Mouse (Mus musculus) hindbrain, embryonic 11.5 days (tissue): ENCODE results near the gene Cntn4. TPM values are rescaled to one million over a fixed set of nuclear protein-coding genes. Genes with fewer than 3 reads are reported as not detected.

ENCODE experiments used
- ATAC-seq: fragments of 200-750 bp; cut with Nextera tagmentation; 2 replicates; pipeline ENCODE4 v1.8.0; 2017; ENCODE audit warnings: mild to moderate bottlenecking, moderate TSS enrichment, moderate library complexity; ENCODE audit not compliant: low FRiP score
- DNase-seq: peaks from one replicate; pipeline ENCODE4 v3.0.0-alpha.2; 2015; ENCODE audit warnings: low spot score
- H3K27ac ChIP-seq: fragments of 300-500 bp; sonication (generic); 2 replicates; pipeline ENCODE4 v1.5.1; 2014; ENCODE audit warnings: mild to moderate bottlenecking, low read depth, low read length
- H3K27me3 ChIP-seq: fragments of 300-500 bp; sonication (generic); 2 replicates; pipeline ENCODE4 v1.6.1; 2014; ENCODE audit warnings: mild to moderate bottlenecking, low read length, moderate library complexity, mixed read lengths; ENCODE audit not compliant: control insufficient read depth, insufficient read depth
- H3K36me3 ChIP-seq: fragments of 300-500 bp; sonication (generic); 2 replicates; pipeline ENCODE4 v1.6.1; 2014; ENCODE audit warnings: mild to moderate bottlenecking, low read length, moderate library complexity, mixed read lengths; ENCODE audit not compliant: control insufficient read depth, insufficient read depth
- H3K4me1 ChIP-seq: fragments of 300-500 bp; sonication (generic); replicated peaks from 2 replicates; pipeline ENCODE4 v1.6.1; 2014; ENCODE audit warnings: low read length, mixed read lengths; ENCODE audit not compliant: control insufficient read depth, insufficient read depth
- H3K4me2 ChIP-seq: fragments of 300-500 bp; sonication (generic); replicated peaks from 2 replicates; pipeline ENCODE4 v1.6.1; 2014; ENCODE audit warnings: mild to moderate bottlenecking, low read depth, low read length
- H3K4me3 ChIP-seq: fragments of 300-500 bp; sonication (generic); 2 replicates; pipeline ENCODE4 v1.5.1; 2014; ENCODE audit warnings: low read depth, low read length
- H3K9ac ChIP-seq: fragments of 300-500 bp; sonication (generic); 2 replicates; pipeline ENCODE4 v1.6.1; 2014; ENCODE audit warnings: low read depth, low read length
- H3K9me3 ChIP-seq: fragments of 300-500 bp; sonication (generic); 2 replicates; pipeline ENCODE4 v1.6.1; 2016; ENCODE audit warnings: low read length; ENCODE audit not compliant: control insufficient read depth
- WGBS: fragments of 180-500 bp; shearing (Covaris S2); extraction: QIAGEN DNeasy Blood & Tissue Kit; methylation state at CpG from one replicate; pipeline ENCODE4 v1.1.7; 2014; 5-methylcytosine and 5-hydroxymethylcytosine counted together
- polyA plus RNA-seq: library from polyadenylated mRNA; unstranded; fragments of >200 nt; fragmentation: Nextera tagmentation; extraction: Ambion mirVana; gene quantifications from 2 replicates; pipeline ENCODE4 v1.2.1, GENCODE M21; 2014

The Cntn4 gene
- polyA plus RNA-seq, 1 experiment from 2014 or later, result 1.7 TPM

- no peak overlapping the region for H3K9ac ChIP-seq
- H3K4me1 ChIP-seq, result no peaks in the 10 kb centered on the region
- ATAC-seq (no peak), DNase-seq (peak; percentile 41)
- no peak overlapping the region for H3K4me3 ChIP-seq
- H3K9me3 ChIP-seq, result no peaks in the 10 kb centered on the region
- no peak overlapping the region for H3K27ac ChIP-seq
- WGBS, result 30% methylated on average over 6 of the region's 6 CpGs
- H3K27me3 ChIP-seq, result no peaks in the 10 kb centered on the region
- H3K36me3 ChIP-seq, result no peaks in the 10 kb centered on the region
- H3K4me2 ChIP-seq, result no peak overlapping the region
These were observed 64.6 kb downstream of the Cntn4 start for GRCm38 (mm10) chr6:105742026-105742425.

- no peak overlapping the region for H3K4me3 ChIP-seq
- no peak overlapping the region for H3K27ac ChIP-seq
- no peaks in the 10 kb centered on the region for H3K4me1 ChIP-seq
- H3K9me3 ChIP-seq, result no peaks in the 10 kb centered on the region
- WGBS, result 85% methylated on average over 1 of the region's 1 CpGs
- no peaks in the 10 kb centered on the region for H3K27me3 ChIP-seq
- H3K4me2 ChIP-seq, result no peak overlapping the region
- no peaks in the 10 kb centered on the region for H3K36me3 ChIP-seq
- no peak for DNase-seq
- no peak overlapping the region for H3K9ac ChIP-seq
- ATAC-seq, result no peak
These were observed 103.2 kb downstream of the Cntn4 start for GRCm38 (mm10) chr6:105780616-105781015.

GRCm38 (mm10) chr6:105788462-105788861, 111.0 kb downstream of the Cntn4 start:
- H3K4me3 ChIP-seq, result no peak overlapping the region
- H3K36me3 ChIP-seq, result no peaks in the 10 kb centered on the region
- no peak overlapping the region for H3K9ac ChIP-seq
- no peak for DNase-seq
- ATAC-seq, result no peak
- H3K27ac ChIP-seq, result no peak overlapping the region
- no peaks in the 10 kb centered on the region for H3K4me1 ChIP-seq
- H3K4me2 ChIP-seq, result no peak overlapping the region
- 96% methylated on average over 2 of the region's 2 CpGs for WGBS
- H3K9me3 ChIP-seq, result no peaks in the 10 kb centered on the region
- no peaks in the 10 kb centered on the region for H3K27me3 ChIP-seq

GRCm38 (mm10) chr6:105835099-105835498, 157.6 kb downstream of the Cntn4 start:
- 0 out of 2 replicates have a peak, but pooled peaks have one; percentile 59 for ATAC-seq

GRCm38 (mm10) chr6:105847296-105847695, 169.8 kb downstream of the Cntn4 start:
- ATAC-seq (no peak), DNase-seq (no peak)
- H3K4me3 ChIP-seq, result no peak overlapping the region
- H3K4me2 ChIP-seq, result no peak overlapping the region
- no peak overlapping the region for H3K9ac ChIP-seq
- no peaks in the 10 kb centered on the region for H3K27me3 ChIP-seq
- no peaks in the 10 kb centered on the region for H3K4me1 ChIP-seq
- H3K36me3 ChIP-seq, result no peaks in the 10 kb centered on the region
- H3K9me3 ChIP-seq, result no peaks in the 10 kb centered on the region
- WGBS, result 58% methylated on average over 1 of the region's 1 CpGs
- no peak overlapping the region for H3K27ac ChIP-seq

More at GRCm38 (mm10) chr6:105835099-105835498, 157.6 kb downstream of the Cntn4 start:
- DNase-seq, result no peak
- H3K4me1 ChIP-seq, result no peaks in the 10 kb centered on the region
- no peak overlapping the region for H3K4me3 ChIP-seq
- no peak overlapping the region for H3K27ac ChIP-seq
- H3K27me3 ChIP-seq, result no peaks in the 10 kb centered on the region
- no peaks in the 10 kb centered on the region for H3K9me3 ChIP-seq
- H3K9ac ChIP-seq, result no peak overlapping the region
- no peak overlapping the region for H3K4me2 ChIP-seq
- no peaks in the 10 kb centered on the region for H3K36me3 ChIP-seq

GRCm38 (mm10) chr6:105892838-105893237, 215.4 kb downstream of the Cntn4 start:
- DNase-seq (no peak), ATAC-seq (no peak)
- H3K27ac ChIP-seq, result no peak overlapping the region
- no peak overlapping the region for H3K9ac ChIP-seq
- no peak overlapping the region for H3K4me3 ChIP-seq
- no peaks in the 10 kb centered on the region for H3K27me3 ChIP-seq
- WGBS, result 85% methylated on average over 4 of the region's 4 CpGs
- no peaks in the 10 kb centered on the region for H3K9me3 ChIP-seq
- no peaks in the 10 kb centered on the region for H3K4me1 ChIP-seq
- no peak overlapping the region for H3K4me2 ChIP-seq
- no peaks in the 10 kb centered on the region for H3K36me3 ChIP-seq

GRCm38 (mm10) chr6:105938485-105938884, 261.0 kb downstream of the Cntn4 start:
- Histone ChIP-seq H3K27ac (no peak overlapping the region), H3K9ac (no peak overlapping the region), H3K4me2 (no peak overlapping the region), H3K36me3 (no peaks in the 10 kb centered on the region), H3K9me3 (no peaks in the 10 kb centered on the region), H3K4me1 (no peaks in the 10 kb centered on the region), H3K4me3 (no peak overlapping the region), H3K27me3 (no peaks in the 10 kb centered on the region)
- DNase-seq (no peak), ATAC-seq (no peak)
- WGBS, result 89% methylated on average over 1 of the region's 1 CpGs

GRCm38 (mm10) chr6:105939303-105939702, 261.8 kb downstream of the Cntn4 start:
- Histone ChIP-seq H3K9ac (no peak overlapping the region), H3K27me3 (no peaks in the 10 kb centered on the region), H3K27ac (no peak overlapping the region), H3K36me3 (no peaks in the 10 kb centered on the region), H3K9me3 (no peaks in the 10 kb centered on the region), H3K4me3 (no peak overlapping the region), H3K4me1 (no peaks in the 10 kb centered on the region), H3K4me2 (no peak overlapping the region)
- WGBS, result 85% methylated on average over 2 of the region's 2 CpGs
- DNase-seq, result no peak
- no peak for ATAC-seq

GRCm38 (mm10) chr6:105940591-105940990, 263.1 kb downstream of the Cntn4 start:
- DNase-seq, result no peak
- H3K4me2 ChIP-seq, result no peak overlapping the region

More at GRCm38 (mm10) chr6:105940591-105940990, 263.1 kb downstream of the Cntn4 start:
- no peak for ATAC-seq
- H3K27ac ChIP-seq, result no peak overlapping the region
- H3K9me3 ChIP-seq, result no peaks in the 10 kb centered on the region
- no peak overlapping the region for H3K9ac ChIP-seq
- no peaks in the 10 kb centered on the region for H3K4me1 ChIP-seq
- no peak overlapping the region for H3K4me3 ChIP-seq
- no peaks in the 10 kb centered on the region for H3K36me3 ChIP-seq
- H3K27me3 ChIP-seq, result no peaks in the 10 kb centered on the region
